Mouse (Mus musculus) MEL-GATA-1-ER (cell line): ENCODE measurements around the gene Prmt1.

ENCODE experiments used
- DNase-seq: peaks from one replicate; pipeline ENCODE4 v3.0.0-alpha.2; 2012; ENCODE audit warnings: low read depth; ENCODE audit errors: extremely low read depth

Prmt1 gene

GRCm38 (mm10) chr7:45012824-45013223, 26.5 kb upstream of the Prmt1 start:
- DNase-seq = no peak

DNA sequence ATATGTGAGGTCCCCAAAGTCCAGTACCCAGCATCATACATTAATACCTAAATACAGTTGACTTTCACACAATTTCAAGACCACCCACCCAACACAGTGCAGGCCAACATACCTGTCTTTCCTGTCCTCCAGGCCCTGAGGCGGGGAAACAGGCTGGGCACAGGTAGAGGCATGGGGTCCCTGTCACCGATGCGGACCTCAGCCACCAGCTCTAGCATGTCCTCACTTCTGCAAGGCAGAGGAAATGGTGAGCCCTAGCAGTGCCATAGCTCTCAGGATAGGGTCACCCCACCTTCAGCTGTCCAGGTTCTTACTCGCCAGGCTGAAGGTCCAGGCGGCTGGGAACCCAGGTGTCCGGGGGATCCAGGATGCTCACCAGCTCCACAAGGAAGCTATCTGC, 25.6 kb upstream of the Prmt1 start:
- no peak for DNase-seq

- DNase-seq = no peak
These were observed 22.0 kb upstream of the Prmt1 start for GRCm38 (mm10) chr7:45008411-45008810.

- DNase-seq = no peak
These were observed 21.5 kb upstream of the Prmt1 start for GRCm38 (mm10) chr7:45007846-45008245.

- DNase-seq = no peak
These were observed 20.8 kb upstream of the Prmt1 start for GRCm38 (mm10) chr7:45007141-45007540.

- no peak for DNase-seq
These were observed 20.1 kb upstream of the Prmt1 start for GRCm38 (mm10) chr7:45006503-45006902.

GRCm38 (mm10) chr7:45005321-45005992, 19.1 kb upstream of the Prmt1 start:
- DNase-seq = no peak

DNA sequence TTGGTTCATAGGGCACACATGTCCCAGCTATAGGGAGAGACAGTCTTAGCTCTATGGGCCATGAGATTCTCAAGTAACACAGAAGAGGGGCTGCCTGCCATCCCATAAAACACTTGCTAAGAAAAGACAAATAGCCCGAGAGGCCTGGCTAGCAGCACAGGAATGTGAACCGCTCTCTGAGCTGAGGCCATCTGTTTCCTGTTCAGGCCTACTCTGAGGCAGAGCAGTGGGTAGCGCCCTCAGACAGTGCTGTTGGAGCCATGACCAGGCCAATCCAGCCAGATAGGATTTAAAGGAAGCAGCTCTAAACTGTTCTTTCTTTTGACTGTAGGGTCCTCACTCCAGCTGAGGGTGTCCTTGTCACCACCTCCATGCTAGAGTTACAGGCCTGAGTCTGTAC, 18.2 kb upstream of the Prmt1 start:
- DNase-seq = no peak

DNA sequence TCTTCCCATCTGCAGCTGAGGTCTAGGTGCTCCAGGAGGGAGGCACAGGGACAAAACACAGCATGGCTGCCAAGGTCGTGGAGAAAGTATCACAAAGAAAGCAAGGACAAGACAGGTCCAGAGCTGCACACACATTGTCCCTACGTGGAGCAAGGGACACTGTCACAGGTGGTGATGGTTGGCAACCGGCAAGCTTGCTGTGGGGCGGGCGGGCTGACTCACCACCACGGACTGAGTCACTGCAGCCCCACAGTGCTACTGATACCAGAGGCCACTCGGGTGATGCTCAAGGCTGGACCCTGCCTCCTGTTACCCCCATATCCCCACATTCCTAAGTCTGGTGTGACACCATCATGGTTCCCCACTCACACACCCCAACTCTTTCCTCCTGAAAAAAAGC, 16.1 kb upstream of the Prmt1 start:
- DNase-seq = no peak

DNA sequence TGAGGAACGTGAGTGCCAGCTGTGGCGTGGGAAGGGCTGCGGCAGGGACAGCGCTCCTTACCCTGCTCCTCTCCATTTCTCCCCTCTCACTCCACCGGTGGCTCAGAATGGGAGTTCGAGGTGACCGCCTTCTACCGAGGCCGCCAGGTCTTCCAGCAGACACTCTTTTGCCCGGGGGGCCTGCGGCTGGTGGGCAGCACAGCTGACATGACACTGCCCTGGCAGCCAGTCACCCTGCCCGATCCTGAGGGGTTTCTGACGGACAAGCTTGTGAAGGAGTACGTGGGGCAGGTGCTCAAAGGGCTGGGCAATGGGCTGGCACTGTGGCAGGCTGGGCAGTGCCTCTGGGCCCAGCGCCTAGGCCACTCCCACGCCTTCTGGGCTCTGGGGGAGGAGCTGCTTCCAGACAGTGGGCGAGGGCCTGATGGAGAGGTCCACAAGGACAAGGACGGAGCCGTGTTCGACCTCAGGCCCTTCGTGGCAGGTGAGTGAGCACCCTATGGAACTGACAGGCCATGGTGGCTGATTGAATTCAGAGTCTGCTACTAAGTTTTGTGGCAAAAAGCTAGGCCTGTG, 14.3 kb upstream of the Prmt1 start:
- no peak for DNase-seq

- DNase-seq = no peak
These were observed 13.4 kb upstream of the Prmt1 start for GRCm38 (mm10) chr7:44999753-45000152.

DNA sequence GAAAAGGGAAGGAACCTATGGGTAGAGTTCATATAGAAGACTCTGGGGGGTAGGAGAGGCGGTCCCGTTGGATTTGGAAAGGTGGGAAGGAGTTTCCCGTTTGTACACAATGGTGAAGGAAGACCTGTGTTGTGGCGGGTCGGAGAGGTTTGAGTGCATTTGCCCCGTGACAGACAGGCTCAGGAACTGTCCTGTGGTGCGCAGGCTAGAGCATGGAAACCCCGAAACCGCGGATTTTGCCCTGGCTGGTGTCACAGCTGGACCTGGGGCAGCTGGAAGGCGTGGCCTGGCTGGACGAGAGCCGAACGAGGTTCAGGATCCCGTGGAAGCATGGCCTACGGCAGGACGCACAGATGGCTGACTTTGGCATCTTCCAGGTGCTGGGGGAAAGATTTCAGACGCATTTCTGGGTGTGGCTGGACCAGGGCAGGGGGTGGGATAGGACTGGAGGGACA, 12.2 kb upstream of the Prmt1 start, which contains the start of gene Bcl2l12:
Bcl2l12 (minus strand) TSS at position 212 of the 455 bp plus-strand sequence.
- no peak for DNase-seq

DNA sequence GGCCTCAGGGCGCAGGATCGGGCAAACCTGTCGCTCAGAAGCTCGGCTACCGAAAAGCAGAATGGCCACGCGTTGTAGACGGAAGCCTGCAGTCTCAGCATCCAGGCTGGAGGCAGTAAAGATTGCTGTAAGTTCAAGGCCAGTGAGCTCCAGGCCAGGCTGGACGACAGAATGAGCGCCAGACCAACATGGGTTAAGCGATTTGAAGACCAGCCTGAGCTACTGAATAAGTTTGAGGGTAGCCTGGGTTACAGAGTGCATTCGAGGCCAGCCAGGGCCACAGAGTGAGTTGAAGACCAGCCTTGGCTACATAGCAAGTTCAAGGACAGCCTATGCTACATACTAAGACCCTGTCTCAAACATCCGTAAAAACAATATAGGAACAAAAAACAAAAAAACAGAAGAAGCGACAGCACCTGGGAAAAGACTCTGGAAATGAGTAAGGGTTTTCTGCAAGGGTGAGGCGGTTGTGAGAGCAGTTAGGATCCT, 11.6 kb upstream of the Prmt1 start:
- DNase-seq = no peak

GRCm38 (mm10) chr7:44997231-44997939, 11.0 kb upstream of the Prmt1 start, which contains the start of gene Irf3:
Gene Irf3, plus strand, starts transcription at chr7:44997648.
- DNase-seq = peak; percentile 92

DNA sequence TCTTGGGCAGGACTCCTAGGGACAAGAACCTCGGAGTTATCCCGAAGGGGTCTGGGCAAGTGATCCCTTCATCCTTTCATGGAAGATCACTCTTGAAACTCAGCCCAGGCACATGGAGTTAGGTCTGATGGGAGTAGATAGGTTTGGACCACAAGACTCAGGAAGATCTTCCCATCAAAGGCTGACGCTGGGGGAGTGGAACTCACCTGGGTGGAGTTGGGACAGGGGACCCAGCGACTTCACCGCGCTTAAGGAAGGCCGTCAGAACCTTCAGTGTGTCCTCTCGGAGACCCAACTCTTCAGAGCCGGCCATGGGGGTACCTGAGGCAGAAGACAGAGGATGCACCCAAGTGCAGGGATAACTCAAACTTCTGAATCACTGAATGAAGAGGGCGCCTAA, 10.3 kb upstream of the Prmt1 start:
- no peak for DNase-seq

GRCm38 (mm10) chr7:44986879-44987718, 731 bp upstream of the Prmt1 start:
- DNase-seq = peak; percentile 66

GRCm38 (mm10) chr7:44985595-44986191, 675 bp downstream of the Prmt1 start:
- DNase-seq = no peak

GRCm38 (mm10) chr7:44984833-44985164, 1.6 kb downstream of the Prmt1 start:
- DNase-seq = no peak

DNA sequence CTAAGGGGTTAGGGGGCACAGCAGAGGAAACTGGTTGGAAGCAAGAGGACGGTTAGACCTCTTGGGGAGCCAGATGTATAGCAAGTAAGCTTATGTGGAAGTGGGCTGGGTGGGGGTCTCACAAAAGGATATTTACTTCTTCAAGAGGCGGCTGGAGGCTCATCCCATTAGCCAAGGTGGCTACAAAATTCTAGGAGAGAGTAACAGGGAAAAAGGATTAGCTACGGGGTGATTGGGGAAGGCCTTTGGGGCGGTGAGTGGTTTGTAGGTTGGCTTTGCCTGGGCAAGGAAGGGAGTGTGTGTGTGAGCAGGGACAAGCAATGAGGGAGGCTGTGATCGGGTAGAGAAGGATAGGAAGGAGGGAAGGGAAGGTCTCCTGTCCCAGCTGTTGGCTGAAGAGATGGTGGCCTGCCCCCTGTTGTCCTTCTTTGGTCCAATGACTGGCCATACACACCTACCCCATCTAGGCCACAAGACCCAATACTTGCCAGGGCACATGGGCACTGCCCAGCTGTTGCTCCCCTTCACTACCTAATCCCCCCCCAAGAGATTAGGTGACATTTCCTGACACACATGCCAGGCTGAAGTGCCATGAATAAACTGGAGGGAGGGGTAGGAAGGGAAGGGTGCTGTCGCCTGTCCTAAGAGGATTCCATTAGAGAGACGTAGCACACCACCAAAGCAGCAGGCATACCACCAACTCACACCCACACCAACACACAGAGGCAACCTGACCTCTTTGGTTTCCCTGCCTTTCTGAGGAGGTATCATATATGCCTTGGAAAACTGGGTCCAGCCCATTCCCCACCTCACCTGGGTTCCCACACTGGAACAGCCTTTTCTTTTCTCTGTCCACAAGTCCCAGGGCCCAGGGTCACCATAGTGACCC, 2.2 kb downstream of the Prmt1 start:
- DNase-seq = no peak

GRCm38 (mm10) chr7:44983085-44983484, 3.3 kb downstream of the Prmt1 start:
- DNase-seq = peak; percentile 55
